Mouse (Mus musculus) sigmoid colon, adult 10 weeks (tissue): ENCODE results near the gene Chrm1. TPM values are rescaled to one million over a fixed set of nuclear protein-coding genes. Genes with fewer than 3 reads are reported as not detected.

ENCODE experiments used
- polyA plus RNA-seq: library from polyadenylated mRNA; stranded (reverse); fragments of 350-450 nt; fragmentation: Illumina TruSeq; extraction: RNeasy Lipid Tissue Mini Kit (QIAGEN cat#74804); gene quantifications from one replicate; pipeline ENCODE4 v1.2.3, GENCODE M21; 2014; ENCODE audit warnings: low read depth, low replicate concordance

Gene Chrm1
- 0.79 TPM for polyA plus RNA-seq

GRCm38 (mm10) chr19:8663360-8663839 lies at the start of gene Chrm1:
Chrm1 (plus strand) TSS chr19:8663789.

GRCm38 (mm10) chr19:8617904-8618303 lies 45.7 kb upstream of the Chrm1 start, which contains the start of gene Slc22a6:
Slc22a6 (plus strand) TSS chr19:8618039.

GRCm38 (mm10) chr19:8722907-8723573 lies 59.5 kb downstream of the Chrm1 start, which contains the start of gene Slc3a2:
Slc3a2 (minus strand) TSS chr19:8723369.

Other genes starting within 250 kb of the Chrm1 start
- gene Slc22a8, start 72.5 kb upstream of the Chrm1 start, polyA plus RNA-seq, result not detected
- gene Slc22a6, start 45.8 kb upstream of the Chrm1 start, polyA plus RNA-seq, result not detected
- 38.6 TPM for gene Slc3a2, start 59.6 kb downstream of the Chrm1 start, polyA plus RNA-seq
- gene Wdr74, start 72.0 kb downstream of the Chrm1 start, polyA plus RNA-seq, result 12.7 TPM
- not detected for gene 1700092M07Rik, start 76.9 kb downstream of the Chrm1 start, polyA plus RNA-seq
- gene Stx5a, start 77.6 kb downstream of the Chrm1 start, polyA plus RNA-seq, result 112 TPM
- gene Nxf1, start 93.3 kb downstream of the Chrm1 start, polyA plus RNA-seq, result 92.5 TPM
- gene Tmem223, start 107.2 kb downstream of the Chrm1 start, polyA plus RNA-seq, result 17.2 TPM
- gene Tmem179b, start 110.7 kb downstream of the Chrm1 start, polyA plus RNA-seq, result 30.6 TPM
- not detected for gene Taf6l, start 122.6 kb downstream of the Chrm1 start, polyA plus RNA-seq
- 35.0 TPM for gene Polr2g, start 134.8 kb downstream of the Chrm1 start, polyA plus RNA-seq
- not detected for gene Zbtb3, start 138.8 kb downstream of the Chrm1 start, polyA plus RNA-seq
- gene Ttc9c, start 155.5 kb downstream of the Chrm1 start, polyA plus RNA-seq, result 112 TPM
- gene Hnrnpul2, start 156.2 kb downstream of the Chrm1 start, polyA plus RNA-seq, result 195 TPM
- gene AC129217.1, start 166.0 kb downstream of the Chrm1 start, polyA plus RNA-seq, result not detected
- gene Bscl2, start 173.7 kb downstream of the Chrm1 start, polyA plus RNA-seq, result 8.5 TPM
- 0.69 TPM for gene Gng3, start 175.4 kb downstream of the Chrm1 start, polyA plus RNA-seq
- gene Lrrn4cl, start 187.0 kb downstream of the Chrm1 start, polyA plus RNA-seq, result 3.7 TPM
- gene Ubxn1, start 207.7 kb downstream of the Chrm1 start, polyA plus RNA-seq, result 17.3 TPM
- 2.2 TPM for gene Uqcc3, start 217.1 kb downstream of the Chrm1 start, polyA plus RNA-seq
- 37.9 TPM for gene Lbhd1, start 219.9 kb downstream of the Chrm1 start, polyA plus RNA-seq
- gene Gm49403, start 220.1 kb downstream of the Chrm1 start, polyA plus RNA-seq, result not detected
- 12.0 TPM for gene 1810009A15Rik, start 225.1 kb downstream of the Chrm1 start, polyA plus RNA-seq
- not detected for gene Gm49416, start 225.1 kb downstream of the Chrm1 start, polyA plus RNA-seq
- 0.44 TPM for gene Ints5, start 229.2 kb downstream of the Chrm1 start, polyA plus RNA-seq
- gene Ganab, start 234.3 kb downstream of the Chrm1 start, polyA plus RNA-seq, result 76.6 TPM